Mouse (Mus musculus): ENCODE measurements around the gene Plvap. TPM values are rescaled to one million over a fixed set of nuclear protein-coding genes. Genes with fewer than 3 reads are reported as not detected.
A peak's percentile ranks its signal among the peaks of the same experiment; 100 is the strongest.

Plvap gene
- polyA plus RNA-seq, 1 experiment, result 1,109 TPM

GRCm38 (mm10) chr8:71463188-71464033 lies 48.1 kb downstream of the Plvap start, which contains the start of gene Abhd8:
TSS of gene Abhd8 (minus strand) at chr8:71463655.
- TF ChIP-seq POLR2A (IDR thresholded peaks at IDR 0.05; ENCODE audit: borderline replicate concordance, extremely low read depth, low read depth, low read length), result peak; percentile 53; the same call in 1 of the 2 replicates
- no peak for TF ChIP-seq CTCF (IDR thresholded peaks at IDR 0.05; ENCODE audit: insufficient read depth, low read length)
- peak within 1 kb of the TSS; percentile 78 for H3K4me3 ChIP-seq (replicated peaks; ENCODE audit: extremely low read depth, low read depth, low read length)
- DNase-seq, result peak; percentile 98
- H3K4me1 ChIP-seq (ENCODE audit: control insufficient read depth, insufficient read depth, low read length), result peaks cover 6% of the 10 kb centered on the region
- 1% methylated on average over 55 of the region's 55 CpGs for WGBS

- peak overlapping the region; percentile 78 for H3K4me3 ChIP-seq (replicated peaks; ENCODE audit: extremely low read depth, low read depth, low read length)
- no peak for TF ChIP-seq POLR2A (IDR thresholded peaks at IDR 0.05; ENCODE audit: borderline replicate concordance, extremely low read depth, low read depth, low read length)
- TF ChIP-seq CTCF (IDR thresholded peaks at IDR 0.05; ENCODE audit: insufficient read depth, low read length), result no peak
- H3K4me1 ChIP-seq (ENCODE audit: control insufficient read depth, insufficient read depth, low read length), result peaks cover 6% of the 10 kb centered on the region
- no peak for DNase-seq
- WGBS, result 6% methylated on average over 16 of the region's 16 CpGs
Observed at GRCm38 (mm10) chr8:71462786-71463185, 48.8 kb downstream of the Plvap start.

- no peak for DNase-seq
- Histone ChIP-seq H3K4me3 (replicated peaks; ENCODE audit: extremely low read depth, low read depth, low read length) (no peak overlapping the region), H3K4me1 (ENCODE audit: control insufficient read depth, insufficient read depth, low read length) (peaks cover 6% of the 10 kb centered on the region)
- TF ChIP-seq POLR2A (IDR thresholded peaks at IDR 0.05; ENCODE audit: borderline replicate concordance, extremely low read depth, low read depth, low read length), result no peak
- TF ChIP-seq CTCF (IDR thresholded peaks at IDR 0.05; ENCODE audit: insufficient read depth, low read length), result no peak
- 71% methylated on average over 4 of the region's 4 CpGs for WGBS
Observed at GRCm38 (mm10) chr8:71462191-71462590, 49.4 kb downstream of the Plvap start.

DNA sequence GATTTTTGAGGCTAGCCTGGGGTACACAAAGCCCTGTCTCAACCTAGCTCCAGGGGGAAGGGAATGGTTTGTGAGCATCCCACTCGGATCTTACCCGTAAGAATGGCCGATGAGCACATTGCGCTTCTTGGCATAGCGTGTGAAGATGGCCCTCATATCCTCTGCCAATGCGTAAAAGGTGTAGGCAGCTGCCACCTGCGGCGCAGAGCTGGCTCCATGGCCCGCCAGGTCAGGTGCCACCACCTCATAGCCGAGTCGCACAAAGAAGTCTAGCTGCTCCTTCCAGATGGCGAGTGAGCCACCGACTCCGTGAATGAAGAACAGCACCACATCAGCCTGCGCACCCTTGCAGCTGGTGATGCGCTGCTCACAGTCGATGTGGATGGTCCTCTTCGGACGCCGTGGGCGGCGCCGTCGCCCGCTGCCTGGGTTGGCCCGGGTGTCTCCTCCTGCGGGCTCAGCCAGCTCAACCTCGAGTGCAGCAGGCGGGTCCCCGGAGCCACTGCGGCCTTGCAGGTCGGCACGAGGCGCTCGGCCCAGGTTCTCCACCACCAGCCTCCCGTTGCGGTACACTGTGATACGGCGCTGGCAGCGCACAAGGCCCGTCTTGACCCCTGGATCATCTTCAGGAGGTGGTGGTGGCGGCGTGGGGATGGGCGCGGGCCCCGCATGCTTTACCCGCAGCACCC lies 50.3 kb downstream of the Plvap start:
- 90% methylated on average over 47 of the region's 47 CpGs for WGBS
- DNase-seq, result no peak
- no peak for TF ChIP-seq POLR2A (IDR thresholded peaks at IDR 0.05; ENCODE audit: borderline replicate concordance, extremely low read depth, low read depth, low read length)
- TF ChIP-seq CTCF (IDR thresholded peaks at IDR 0.05; ENCODE audit: insufficient read depth, low read length), result no peak
- no peak overlapping the region for H3K4me3 ChIP-seq (replicated peaks; ENCODE audit: extremely low read depth, low read depth, low read length)
- peaks cover 6% of the 10 kb centered on the region for H3K4me1 ChIP-seq (ENCODE audit: control insufficient read depth, insufficient read depth, low read length)

DNA sequence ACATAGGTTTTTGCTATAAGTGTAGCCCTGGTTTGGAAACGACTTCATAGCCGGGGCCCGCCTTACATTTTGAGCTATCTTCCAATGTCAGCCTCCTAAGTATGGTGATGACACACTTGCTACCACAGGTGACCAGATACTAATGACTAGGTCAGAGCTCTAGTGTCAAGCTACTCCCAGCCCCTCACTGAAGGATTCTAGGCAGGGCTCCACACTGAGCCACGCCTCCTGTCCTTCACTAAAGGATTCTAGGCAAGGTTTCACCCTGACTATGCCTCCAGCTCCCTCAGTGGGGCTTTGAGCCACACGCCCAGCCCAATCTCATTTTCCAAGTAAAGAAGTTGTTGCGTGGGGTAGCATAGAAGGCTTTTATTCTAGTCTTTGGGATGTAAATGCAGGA lies 50.8 kb downstream of the Plvap start:
- WGBS, result 96% methylated on average over 6 of the region's 6 CpGs
- Histone ChIP-seq H3K4me1 (ENCODE audit: control insufficient read depth, insufficient read depth, low read length) (peaks cover 6% of the 10 kb centered on the region), H3K4me3 (replicated peaks; ENCODE audit: extremely low read depth, low read depth, low read length) (no peak overlapping the region)
- DNase-seq, result no peak
- no peak for TF ChIP-seq POLR2A (IDR thresholded peaks at IDR 0.05; ENCODE audit: borderline replicate concordance, extremely low read depth, low read depth, low read length)
- TF ChIP-seq CTCF (IDR thresholded peaks at IDR 0.05; ENCODE audit: insufficient read depth, low read length), result no peak

DNA sequence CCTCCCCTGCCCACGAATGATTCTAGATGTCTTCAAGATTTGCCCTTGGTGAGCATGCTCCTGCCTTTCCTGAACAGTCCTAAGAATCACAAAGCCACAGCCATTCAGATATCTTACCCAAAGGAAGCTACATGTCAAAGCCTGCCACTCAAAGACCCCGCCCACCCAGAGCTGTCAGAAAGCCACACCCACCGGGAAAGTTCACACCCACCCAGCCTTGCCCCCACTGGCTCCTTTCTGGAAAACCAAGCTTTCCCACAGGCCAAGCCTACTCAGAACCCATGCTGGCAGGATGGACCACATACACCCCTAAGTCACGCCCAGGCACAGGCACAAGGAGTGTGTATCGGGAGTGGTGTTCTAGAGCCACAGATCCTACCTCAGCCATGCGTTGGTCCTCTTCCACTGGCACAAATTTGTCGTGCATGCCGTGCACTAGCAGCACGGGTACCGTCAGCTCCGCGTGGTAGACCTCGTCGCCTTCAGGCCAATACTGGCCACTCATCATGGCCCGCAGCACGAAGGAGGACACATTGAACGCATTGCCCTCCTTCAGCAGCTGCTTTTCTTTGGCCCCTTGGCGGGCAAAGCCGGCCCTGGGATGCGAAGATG lies 53.8 kb downstream of the Plvap start:
- H3K4me1 ChIP-seq (ENCODE audit: control insufficient read depth, insufficient read depth, low read length), result no peaks in the 10 kb centered on the region; the same call in 1 of the 2 replicates
- no peak for DNase-seq
- no peak overlapping the region for H3K4me3 ChIP-seq (replicated peaks; ENCODE audit: extremely low read depth, low read depth, low read length)
- WGBS, result 87% methylated on average over 20 of the region's 20 CpGs
- no peak for TF ChIP-seq POLR2A (IDR thresholded peaks at IDR 0.05; ENCODE audit: borderline replicate concordance, extremely low read depth, low read depth, low read length)

DNA sequence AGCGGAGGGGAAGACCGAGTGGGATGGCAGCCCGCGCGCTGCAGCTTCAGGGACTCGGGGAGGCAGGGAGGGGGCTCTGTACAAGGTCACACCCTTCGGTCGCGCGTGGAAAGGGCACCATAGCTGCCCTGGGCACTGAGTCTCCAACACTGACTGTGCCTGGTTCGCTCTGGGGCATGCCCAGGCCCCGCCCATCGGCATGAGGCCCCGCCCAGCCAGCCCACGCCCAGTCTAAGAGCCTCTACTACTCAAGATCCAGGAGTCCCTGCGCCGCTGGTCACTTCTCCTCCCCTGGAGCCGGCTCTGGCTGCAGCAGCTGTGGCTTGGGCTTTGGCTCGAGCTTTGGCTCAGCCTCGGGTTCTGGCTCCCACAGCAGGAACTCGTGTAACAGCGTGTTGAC lies 54.6 kb downstream of the Plvap start:
- Histone ChIP-seq H3K4me3 (replicated peaks; ENCODE audit: extremely low read depth, low read depth, low read length) (no peak overlapping the region), H3K4me1 (ENCODE audit: control insufficient read depth, insufficient read depth, low read length) (no peaks in the 10 kb centered on the region)
- no peak for DNase-seq
- WGBS, result 52% methylated on average over 22 of the region's 22 CpGs
- no peak for TF ChIP-seq POLR2A (IDR thresholded peaks at IDR 0.05; ENCODE audit: borderline replicate concordance, extremely low read depth, low read depth, low read length)
- no peak for TF ChIP-seq CTCF (IDR thresholded peaks at IDR 0.05; ENCODE audit: insufficient read depth, low read length)

- Histone ChIP-seq H3K4me1 (ENCODE audit: control insufficient read depth, insufficient read depth, low read length) (no peaks in the 10 kb centered on the region), H3K4me3 (replicated peaks; ENCODE audit: extremely low read depth, low read depth, low read length) (no peak overlapping the region)
- 67% methylated on average over 8 of the region's 8 CpGs for WGBS
- DNase-seq, result no peak
- TF ChIP-seq POLR2A (IDR thresholded peaks at IDR 0.05; ENCODE audit: borderline replicate concordance, extremely low read depth, low read depth, low read length) (no peak), CTCF (IDR thresholded peaks at IDR 0.05; ENCODE audit: insufficient read depth, low read length) (no peak)
Observed at GRCm38 (mm10) chr8:71454668-71455067, 56.9 kb downstream of the Plvap start.

- DNase-seq, result no peak
- TF ChIP-seq CTCF (IDR thresholded peaks at IDR 0.05; ENCODE audit: insufficient read depth, low read length) (no peak), POLR2A (IDR thresholded peaks at IDR 0.05; ENCODE audit: borderline replicate concordance, extremely low read depth, low read depth, low read length) (no peak)
- no peak overlapping the region for H3K4me3 ChIP-seq (replicated peaks; ENCODE audit: extremely low read depth, low read depth, low read length)
- WGBS, result 69% methylated on average over 2 of the region's 2 CpGs
- H3K4me1 ChIP-seq (ENCODE audit: control insufficient read depth, insufficient read depth, low read length), result no peaks in the 10 kb centered on the region
Observed at GRCm38 (mm10) chr8:71452669-71453068, 58.9 kb downstream of the Plvap start.
